Mouse (Mus musculus) bone marrow macrophage, adult 2 months (primary cell): ENCODE data around the gene Vamp4.

Experiments used
- CTCF ChIP-seq: IDR thresholded peaks from 2 replicates; pipeline ENCODE4 v1.5.1; 2012; ENCODE audit warnings: low read depth, mild to moderate bottlenecking, low read length, moderate library complexity
- POLR2A ChIP-seq: IDR thresholded peaks from 2 replicates; pipeline ENCODE4 v1.6.1; 2012; ENCODE audit warnings: mild to moderate bottlenecking, low read depth, low read length, borderline replicate concordance

GRCm38 (mm10) chr1:162543231-162543630 lies 27.1 kb upstream of the Vamp4 start:
- TF ChIP-seq CTCF (no peak), POLR2A (no peak)
